Mouse (Mus musculus) hindbrain, embryonic 10.5 days (tissue): ENCODE results near the gene Endou. TPM values are rescaled to one million over a fixed set of nuclear protein-coding genes. Genes with fewer than 3 reads are reported as not detected.

ENCODE experiments used
- DNase-seq: peaks from one replicate; pipeline ENCODE4 v3.0.0-alpha.2; 2017; ENCODE audit warnings: low spot score
- H3K27ac ChIP-seq: fragments of 300-500 bp; sonication (generic); 2 replicates; pipeline ENCODE4 v1.5.1; 2016; ENCODE audit warnings: mild to moderate bottlenecking, moderate library complexity
- H3K27me3 ChIP-seq: fragments of 300-500 bp; sonication (generic); 2 replicates; pipeline ENCODE4 v1.6.1; 2016; ENCODE audit warnings: mild to moderate bottlenecking; ENCODE audit not compliant: poor library complexity, insufficient read depth, severe bottlenecking
- H3K36me3 ChIP-seq: fragments of 300-500 bp; sonication (generic); 2 replicates; pipeline ENCODE4 v1.6.1; 2016; ENCODE audit warnings: mild to moderate bottlenecking, moderate library complexity
- H3K4me1 ChIP-seq: fragments of 300-500 bp; sonication (generic); replicated peaks from 2 replicates; pipeline ENCODE4 v1.6.1; 2016; ENCODE audit warnings: mild to moderate bottlenecking
- H3K4me3 ChIP-seq: fragments of 300-500 bp; sonication (generic); 2 replicates; pipeline ENCODE4 v1.5.1; 2016; ENCODE audit warnings: mild to moderate bottlenecking, moderate library complexity
- H3K9me3 ChIP-seq: fragments of 300-500 bp; sonication (generic); 2 replicates; pipeline ENCODE4 v1.6.1; 2016; ENCODE audit warnings: mild to moderate bottlenecking, moderate library complexity
- WGBS: fragments of 180-500 bp; shearing (Covaris S2); methylation state at CpG from one replicate; pipeline ENCODE4 v1.1.7; 2016; 5-methylcytosine and 5-hydroxymethylcytosine counted together
- polyA plus RNA-seq: library from polyadenylated mRNA; unstranded; fragments of >200 nt; fragmentation: Nextera tagmentation; extraction: Ambion mirVana; gene quantifications from 2 replicates; pipeline ENCODE4 v1.2.1, GENCODE M21; 2016

The Endou gene
- polyA plus RNA-seq, 1 experiment from 2014 or later: 0.08 TPM

DNA sequence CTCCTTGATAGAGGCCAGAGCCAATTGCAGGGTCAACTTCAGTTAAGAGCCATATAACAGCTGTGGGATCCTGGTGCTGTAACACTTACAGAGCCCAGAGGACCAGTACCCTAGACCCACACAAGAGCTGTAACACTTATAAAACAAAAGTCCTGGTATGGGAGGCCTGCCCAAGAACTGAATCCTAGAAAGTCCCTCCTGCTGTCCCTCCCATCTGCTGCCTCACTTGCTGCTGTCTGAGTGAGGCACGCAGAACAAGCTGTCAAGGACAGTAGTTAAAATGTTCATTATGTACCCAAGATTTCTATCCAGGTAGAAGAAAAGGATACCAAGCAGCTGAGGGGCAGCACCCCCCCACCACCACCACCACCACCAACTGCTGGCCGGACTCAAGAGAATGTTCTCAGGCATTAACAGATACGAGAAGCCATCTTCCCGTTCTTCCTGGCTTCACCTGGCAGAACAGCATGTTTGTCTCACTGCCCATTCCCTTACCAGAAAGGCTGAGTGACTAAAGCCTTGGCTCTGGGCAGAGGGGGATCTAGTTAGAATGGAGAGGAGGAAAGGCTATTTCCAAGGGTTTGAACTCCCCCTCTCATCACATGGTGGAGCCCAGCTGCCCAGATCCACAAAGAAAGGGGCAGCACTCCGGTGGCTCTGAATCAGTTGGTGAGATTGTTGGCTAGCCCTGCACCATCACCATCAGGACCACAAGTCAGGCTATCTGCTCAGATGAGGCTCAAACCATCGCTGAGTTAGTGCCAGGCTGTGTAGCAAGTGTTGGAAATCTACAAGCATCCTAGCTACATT is 7.4 kb downstream of the Endou start:
- Histone ChIP-seq H3K27ac (no peak overlapping the region), H3K4me1 (peaks cover 18% of the 10 kb centered on the region), H3K27me3 (no peaks in the 10 kb centered on the region), H3K36me3 (no peaks in the 10 kb centered on the region), H3K9me3 (no peaks in the 10 kb centered on the region), H3K4me3 (no peak overlapping the region)
- WGBS: 88% methylated on average over 6 of the region's 6 CpGs
- no peak for DNase-seq

GRCm38 (mm10) chr15:97721008-97721701 is 10.0 kb downstream of the Endou start:
- H3K27ac ChIP-seq: no peak overlapping the region
- 0 out of 2 replicates have a peak, but pooled peaks cover 4% of the 10 kb centered on the region for H3K27me3 ChIP-seq
- H3K36me3 ChIP-seq: no peaks in the 10 kb centered on the region
- no peaks in the 10 kb centered on the region for H3K9me3 ChIP-seq
- peaks cover 12% of the 10 kb centered on the region; the same call in 1 of the 2 replicates for H3K4me1 ChIP-seq
- no peak for DNase-seq
- no peak overlapping the region for H3K4me3 ChIP-seq
- 86% methylated on average over 15 of the region's 15 CpGs for WGBS

GRCm38 (mm10) chr15:97720026-97720675 is 11.0 kb downstream of the Endou start:
- Histone ChIP-seq H3K4me1 (peaks cover 12% of the 10 kb centered on the region; the same call in 1 of the 2 replicates), H3K4me3 (no peak overlapping the region), H3K36me3 (no peaks in the 10 kb centered on the region), H3K27ac (0 out of 2 replicates have a peak overlapping the region, but pooled peaks have one; percentile 8), H3K9me3 (no peaks in the 10 kb centered on the region), H3K27me3 (0 out of 2 replicates have a peak, but pooled peaks cover 4% of the 10 kb centered on the region)
- 81% methylated on average over 12 of the region's 12 CpGs for WGBS
- no peak for DNase-seq

GRCm38 (mm10) chr15:97719494-97719893 is 11.6 kb downstream of the Endou start:
- Histone ChIP-seq H3K36me3 (no peaks in the 10 kb centered on the region), H3K4me1 (peaks cover 12% of the 10 kb centered on the region; the same call in 1 of the 2 replicates), H3K4me3 (no peak overlapping the region), H3K27ac (no peak overlapping the region), H3K27me3 (0 out of 2 replicates have a peak, but pooled peaks cover 4% of the 10 kb centered on the region), H3K9me3 (no peaks in the 10 kb centered on the region)
- WGBS: 93% methylated on average over 12 of the region's 12 CpGs
- no peak for DNase-seq

DNA sequence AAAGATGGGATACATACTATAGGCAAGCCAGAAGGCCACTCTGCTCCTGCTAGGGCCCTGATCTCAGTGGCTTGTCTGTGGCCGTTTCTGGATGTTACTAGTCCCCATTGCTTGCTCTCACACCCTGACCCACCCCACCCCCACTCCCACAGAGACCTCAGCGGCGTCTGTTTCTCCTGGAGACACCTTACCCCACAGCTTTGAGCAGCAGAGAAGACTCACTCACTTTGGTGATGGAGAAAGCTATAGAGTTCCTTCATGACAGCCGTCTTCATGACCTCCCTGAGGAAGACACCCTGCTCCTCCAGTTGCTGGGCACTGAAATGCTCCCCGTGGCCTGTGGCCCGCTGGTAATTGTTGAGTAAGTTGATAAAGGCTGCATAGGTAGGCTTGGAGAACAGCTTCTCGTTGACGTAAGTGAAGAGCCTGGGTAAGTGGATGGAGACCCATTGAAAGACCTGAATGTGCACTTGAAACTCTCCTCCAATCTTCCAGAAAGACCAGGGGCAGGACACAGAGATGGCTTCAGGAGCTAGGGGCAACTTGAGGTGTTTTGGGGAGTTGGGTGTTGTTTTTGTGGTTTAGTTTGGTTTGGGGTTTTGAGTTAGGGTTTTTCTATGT is 12.5 kb downstream of the Endou start:
- 0 out of 2 replicates have a peak overlapping the region, but pooled peaks have one; percentile 16 for H3K27ac ChIP-seq

DNA sequence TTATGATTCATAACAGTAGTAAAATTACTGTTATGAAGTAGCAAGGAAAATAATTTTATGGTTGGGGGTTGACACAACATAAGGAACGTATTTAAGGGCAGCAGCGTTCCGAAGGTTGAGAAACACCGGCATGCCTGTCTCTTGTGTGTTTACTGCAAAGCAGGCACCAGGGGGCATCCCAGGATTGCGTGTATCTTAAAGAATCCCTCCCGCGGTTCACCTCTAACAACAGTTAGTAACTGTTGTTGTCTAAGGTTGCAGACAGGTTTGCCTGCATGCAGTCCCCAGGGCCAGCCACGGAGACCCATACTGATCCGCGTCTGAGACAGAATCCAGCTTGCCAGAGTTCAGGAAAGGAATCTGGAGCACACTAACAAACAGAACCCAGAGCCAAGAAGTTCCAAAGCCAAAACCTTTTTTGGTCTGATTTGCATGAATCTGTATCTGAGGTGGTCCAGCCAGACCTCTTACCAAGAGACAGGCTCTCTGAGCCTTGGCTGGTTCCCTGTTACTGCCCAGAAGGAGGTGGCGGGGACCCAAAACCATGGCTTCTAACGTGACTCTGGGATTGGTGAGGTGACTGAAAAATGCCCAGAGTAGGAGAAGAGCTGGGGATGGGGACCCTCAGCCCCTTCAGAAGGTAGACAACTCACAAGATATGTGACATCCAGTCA is 13.1 kb downstream of the Endou start:
- Histone ChIP-seq H3K36me3 (no peaks in the 10 kb centered on the region), H3K27me3 (0 out of 2 replicates have a peak, but pooled peaks cover 4% of the 10 kb centered on the region), H3K27ac (0 out of 2 replicates have a peak overlapping the region, but pooled peaks have one; percentile 16), H3K4me3 (no peak overlapping the region), H3K4me1 (peaks cover 20% of the 10 kb centered on the region), H3K9me3 (no peaks in the 10 kb centered on the region)
- 34% methylated on average over 12 of the region's 12 CpGs for whole genome bisulfite sequencing
- DNase-seq: peak; percentile 61

More for the DNA sequence above, 12.5 kb downstream of the Endou start:
- Histone ChIP-seq H3K36me3 (no peaks in the 10 kb centered on the region), H3K9me3 (no peaks in the 10 kb centered on the region), H3K4me3 (no peak overlapping the region), H3K27me3 (0 out of 2 replicates have a peak, but pooled peaks cover 4% of the 10 kb centered on the region), H3K4me1 (peaks cover 13% of the 10 kb centered on the region; the same call in 1 of the 2 replicates)
- no peak for DNase-seq
- WGBS: 87% methylated on average over 8 of the region's 8 CpGs

- H3K9me3 ChIP-seq: no peaks in the 10 kb centered on the region
- no peaks in the 10 kb centered on the region for H3K36me3 ChIP-seq
- 0 out of 2 replicates have a peak, but pooled peaks cover 4% of the 10 kb centered on the region for H3K27me3 ChIP-seq
- DNase-seq: no peak
- H3K4me3 ChIP-seq: no peak overlapping the region
- no peak overlapping the region for H3K27ac ChIP-seq
- peaks cover 29% of the 10 kb centered on the region for H3K4me1 ChIP-seq
- WGBS: 93% methylated on average over 11 of the region's 11 CpGs
These were observed 14.4 kb downstream of the Endou start for GRCm38 (mm10) chr15:97716782-97717181.

- DNase-seq: no peak
- Histone ChIP-seq H3K4me3 (no peak overlapping the region), H3K27me3 (0 out of 2 replicates have a peak, but pooled peaks cover 4% of the 10 kb centered on the region), H3K9me3 (no peaks in the 10 kb centered on the region), H3K4me1 (peaks cover 25% of the 10 kb centered on the region), H3K36me3 (no peaks in the 10 kb centered on the region), H3K27ac (no peak overlapping the region)
- 96% methylated on average over 1 of the region's 1 CpGs for WGBS
These were observed 15.4 kb downstream of the Endou start for GRCm38 (mm10) chr15:97715734-97716133.

DNA sequence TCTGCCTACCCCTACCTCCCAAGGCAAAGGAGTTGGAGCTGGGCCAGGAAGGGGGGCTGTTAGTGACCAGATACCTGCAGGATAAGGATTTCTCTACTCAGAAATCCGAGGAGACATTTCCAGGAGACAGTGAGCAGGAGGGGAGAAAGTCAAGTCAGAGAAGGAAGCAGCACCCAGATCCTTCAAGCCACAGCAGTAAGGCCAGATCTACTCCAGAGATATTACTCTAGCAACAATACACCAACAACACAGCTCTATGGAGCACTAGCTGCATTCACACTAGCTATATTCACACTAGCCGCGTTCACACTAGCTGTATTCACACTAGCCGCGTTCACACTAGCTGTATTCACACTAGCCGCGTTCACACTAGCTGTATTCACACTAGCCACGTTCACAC is 16.1 kb downstream of the Endou start:
- no peaks in the 10 kb centered on the region for H3K9me3 ChIP-seq
- 90% methylated on average over 8 of the region's 8 CpGs for WGBS
- peaks cover 25% of the 10 kb centered on the region for H3K4me1 ChIP-seq
- no peaks in the 10 kb centered on the region for H3K36me3 ChIP-seq
- H3K27me3 ChIP-seq: 0 out of 2 replicates have a peak, but pooled peaks cover 4% of the 10 kb centered on the region
- H3K4me3 ChIP-seq: no peak overlapping the region
- no peak overlapping the region for H3K27ac ChIP-seq
- DNase-seq: no peak

DNA sequence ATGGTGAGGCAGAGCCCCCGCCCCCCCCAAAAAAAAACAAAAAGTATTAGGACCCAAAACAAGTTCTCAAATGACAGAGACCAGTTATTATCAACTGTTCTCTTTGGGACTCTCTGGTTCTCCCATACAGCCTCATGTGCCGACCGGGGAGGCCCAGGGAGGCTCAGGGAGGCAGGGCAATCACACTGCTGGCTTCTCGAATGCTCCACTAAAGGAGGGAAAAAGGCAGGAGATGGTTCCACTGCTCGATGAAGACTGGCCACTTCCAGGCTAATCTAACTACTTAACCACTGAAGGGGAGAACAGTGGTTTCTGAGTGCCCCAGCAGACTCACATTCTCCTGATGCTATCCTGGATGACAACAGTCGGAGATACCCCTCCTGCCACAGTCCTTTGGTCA is 18.6 kb downstream of the Endou start:
- Histone ChIP-seq H3K9me3 (no peaks in the 10 kb centered on the region), H3K36me3 (no peaks in the 10 kb centered on the region), H3K4me3 (no peak overlapping the region), H3K4me1 (peaks cover 17% of the 10 kb centered on the region), H3K27me3 (no peaks in the 10 kb centered on the region), H3K27ac (no peak overlapping the region)
- no peak for DNase-seq
- WGBS: 69% methylated on average over 6 of the region's 6 CpGs

DNA sequence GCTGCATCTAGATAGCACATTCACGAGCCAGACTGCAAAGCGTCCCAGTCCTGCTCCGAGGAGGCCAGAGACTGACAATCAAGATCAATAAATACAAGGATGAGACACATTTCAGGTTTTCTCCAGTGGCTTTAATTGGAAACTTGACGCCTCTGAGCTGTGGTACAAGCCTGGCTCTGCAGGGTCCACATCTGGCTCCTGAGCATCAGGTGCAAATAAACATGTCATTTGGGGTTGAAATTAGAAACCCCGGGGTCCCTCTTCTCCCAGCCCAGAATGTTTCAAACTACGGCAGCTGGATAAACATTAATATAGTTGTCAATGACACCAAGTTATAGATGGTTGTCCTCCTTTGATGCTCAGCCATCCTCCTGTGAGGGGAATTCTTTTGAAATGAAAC is 20.2 kb downstream of the Endou start:
- peaks cover 23% of the 10 kb centered on the region for H3K4me1 ChIP-seq
- 66% methylated on average over 6 of the region's 6 CpGs for WGBS
- no peaks in the 10 kb centered on the region for H3K27me3 ChIP-seq
- H3K4me3 ChIP-seq: no peak overlapping the region
- H3K27ac ChIP-seq: no peak overlapping the region
- no peaks in the 10 kb centered on the region for H3K36me3 ChIP-seq
- H3K9me3 ChIP-seq: no peaks in the 10 kb centered on the region
- DNase-seq: no peak
